Mouse (Mus musculus) brain, adult 10 weeks (tissue): ENCODE results near the gene Vmn1r127. TPM values are rescaled to one million over a fixed set of nuclear protein-coding genes. Genes with fewer than 3 reads are reported as not detected.

Experiments used
- polyA plus RNA-seq: library from polyadenylated mRNA; stranded (reverse); fragments of 350-450 nt; fragmentation: Illumina TruSeq; extraction: RNeasy Lipid Tissue Mini Kit (QIAGEN cat#74804); gene quantifications from one replicate; pipeline ENCODE4 v1.2.3, GENCODE M21; 2015; ENCODE audit warnings: low read depth, low replicate concordance

Gene Vmn1r127
- polyA plus RNA-seq = not detected

GRCm38 (mm10) chr7:21319761-21320160 lies at the start of gene Vmn1r127:
Vmn1r127 (minus strand) TSS chr7:21319861.

GRCm38 (mm10) chr7:21361191-21361590 lies 41.5 kb upstream of the Vmn1r127 start, which contains the start of gene Vmn1r129:
Vmn1r129 (minus strand) TSS chr7:21361291.

GRCm38 (mm10) chr7:21349073-21349472 lies 29.4 kb upstream of the Vmn1r127 start, which contains the start of gene Vmn1r128:
Vmn1r128 (plus strand) TSS chr7:21349373.

GRCm38 (mm10) chr7:21301367-21301766 lies 18.3 kb downstream of the Vmn1r127 start, which contains the start of gene Vmn1r126:
Vmn1r126 (minus strand) TSS chr7:21301467.

GRCm38 (mm10) chr7:21271879-21272278 lies 47.8 kb downstream of the Vmn1r127 start, which contains the start of gene Vmn1r125:
Vmn1r125 (plus strand) TSS chr7:21272179.

Other genes starting within 250 kb of the Vmn1r127 start
- gene Vmn1r121, start 221.3 kb downstream of the Vmn1r127 start, polyA plus RNA-seq = not detected
- not detected for gene Vmn1r122, start 185.7 kb downstream of the Vmn1r127 start, polyA plus RNA-seq
- gene Vmn1r123, start 157.7 kb downstream of the Vmn1r127 start, polyA plus RNA-seq = not detected
- not detected for gene Gm5157, start 129.4 kb downstream of the Vmn1r127 start, polyA plus RNA-seq
- not detected for gene Vmn1r124, start 59.2 kb downstream of the Vmn1r127 start, polyA plus RNA-seq
- not detected for gene Vmn1r125, start 47.7 kb downstream of the Vmn1r127 start, polyA plus RNA-seq
- gene Vmn1r126, start 18.4 kb downstream of the Vmn1r127 start, polyA plus RNA-seq = not detected
- gene Vmn1r128, start 29.5 kb upstream of the Vmn1r127 start, polyA plus RNA-seq = not detected
- not detected for gene Vmn1r129, start 41.4 kb upstream of the Vmn1r127 start, polyA plus RNA-seq
- gene Gm6882, start 112.9 kb upstream of the Vmn1r127 start, polyA plus RNA-seq = not detected
- not detected for gene Vmn1r130, start 191.9 kb upstream of the Vmn1r127 start, polyA plus RNA-seq
- not detected for gene Vmn1r131, start 226.2 kb upstream of the Vmn1r127 start, polyA plus RNA-seq